ENCODE assay signal across 27 mouse cellular contexts in genomic region chr1:94532773-94533541, GRCm38 (mm10).
A peak's percentile ranks its signal among the peaks of the same experiment; 100 is the strongest.
DNase-seq lines count a peak whose midpoint lies in the region; ATAC-seq and TF ChIP-seq lines count a peak whose summit lies in the region.
"Had no signal": no experiment of that assay in that cellular context is flagged by ENCODE, and none has a peak within 500 bp of the region (broad histone marks: within the 10 kb centered on the region; RNA-seq: fewer than 3 reads in every experiment).

No protein-coding gene starts in this region.

- WGBS in hindbrain, embryonic 11.5 days: 83% methylated on average over 4 of the region's 4 CpGs
- 82% methylated on average over 4 of the region's 4 CpGs for WGBS in hindbrain, postnatal 0 days
- WGBS in forebrain, embryonic 16.5 days: 61% methylated on average over 4 of the region's 4 CpGs

- no peaks in the 10 kb centered on the region for H3K27me3 ChIP-seq in hindbrain, embryonic 11.5 days (ENCODE audit: control insufficient read depth, insufficient read depth, low read length)
- H3K27me3 ChIP-seq in hindbrain, postnatal 0 days (ENCODE audit: insufficient read depth, low read length): no peaks in the 10 kb centered on the region
- no peaks in the 10 kb centered on the region for H3K27me3 ChIP-seq in forebrain, embryonic 16.5 days (replicated peaks; ENCODE audit: control insufficient read depth, insufficient read depth, low read length)
- H3K27me3 ChIP-seq: embryonic facial prominence, embryonic 15.5 days; heart, embryonic 13.5 days; limb, embryonic 15.5 days; megakaryocyte, embryonic 14.5 days; neural tube, embryonic 12.5 days; Patski; stomach, embryonic 15.5 days had no signal

- no peaks in the 10 kb centered on the region for H3K36me3 ChIP-seq in hindbrain, embryonic 11.5 days (ENCODE audit: control insufficient read depth, insufficient read depth, low read length)
- no peaks in the 10 kb centered on the region for H3K36me3 ChIP-seq in hindbrain, postnatal 0 days (ENCODE audit: insufficient read depth, low read length)
- H3K36me3 ChIP-seq in forebrain, embryonic 16.5 days (ENCODE audit: control insufficient read depth, insufficient read depth): no peaks in the 10 kb centered on the region
- H3K36me3 ChIP-seq: embryonic facial prominence, embryonic 15.5 days; heart, embryonic 13.5 days; limb, embryonic 15.5 days; neural tube, embryonic 12.5 days; stomach, embryonic 15.5 days had no signal

- no peak overlapping the region for H3K27ac ChIP-seq in hindbrain, embryonic 11.5 days (ENCODE audit: low read depth, low read length)
- no peak overlapping the region for H3K27ac ChIP-seq in hindbrain, postnatal 0 days
- no peak overlapping the region for H3K27ac ChIP-seq in forebrain, embryonic 16.5 days (ENCODE audit: low read length)
- H3K27ac ChIP-seq: embryonic facial prominence, embryonic 15.5 days; heart, adult 2 months; heart, embryonic 13.5 days; kidney, postnatal 0 days; left cerebral cortex, adult 2 months; limb, embryonic 15.5 days; liver, embryonic 14.5 days; neural tube, embryonic 12.5 days; stomach, embryonic 15.5 days had no signal

- no peak overlapping the region for H3K4me2 ChIP-seq in hindbrain, embryonic 11.5 days (replicated peaks; ENCODE audit: low read depth, low read length)
- no peak overlapping the region for H3K4me2 ChIP-seq in hindbrain, postnatal 0 days (ENCODE audit: low read depth, low read length)
- H3K4me2 ChIP-seq in forebrain, embryonic 16.5 days (ENCODE audit: low read length): no peak overlapping the region
- H3K4me2 ChIP-seq: embryonic facial prominence, embryonic 15.5 days; heart, embryonic 13.5 days; limb, embryonic 15.5 days; lung, embryonic 14.5 days; neural tube, embryonic 12.5 days; stomach, embryonic 15.5 days had no signal

- no peaks in the 10 kb centered on the region for H3K9me3 ChIP-seq in hindbrain, embryonic 11.5 days (ENCODE audit: control insufficient read depth, low read length)
- no peaks in the 10 kb centered on the region for H3K9me3 ChIP-seq in hindbrain, postnatal 0 days (ENCODE audit: low read length)
- no peaks in the 10 kb centered on the region for H3K9me3 ChIP-seq in forebrain, embryonic 16.5 days (ENCODE audit: control insufficient read depth, low read length)
- H3K9me3 ChIP-seq: embryonic facial prominence, embryonic 15.5 days; heart, embryonic 13.5 days; limb, embryonic 15.5 days; megakaryocyte, embryonic 14.5 days; neural tube, embryonic 12.5 days; stomach, embryonic 15.5 days had no signal

- TF ChIP-seq CTCF in hindbrain, postnatal 0 days (IDR thresholded peaks at IDR 0.05; ENCODE audit: low read depth): no peak

- no peak for DNase-seq in hindbrain, embryonic 11.5 days (ENCODE audit: low spot score)
- no peak for DNase-seq in hindbrain, postnatal 0 days (ENCODE audit: low spot score)
- peak; percentile 47 for DNase-seq in retina, postnatal 1 day
- no peak for DNase-seq in retina, embryonic 14.5 days (ENCODE audit: low spot score)
- no peak for DNase-seq in left cerebral cortex, postnatal 10 days (ENCODE audit: extremely low spot score in 1 of 2, low spot score in 2 of 2)
- no peak for DNase-seq in right cerebral cortex, adult 18-20 months
- DNase-seq in adrenal gland, postnatal 10 days: no peak
- DNase-seq: cerebellum, adult 2 months; gastrocnemius, postnatal 25 days; heart, adult 2 months; heart, postnatal 14 days; kidney, adult 2 months; left cerebral cortex, postnatal 4 days; lung, embryonic 14.5 days; thymus, postnatal 25 days had no signal

- intact Hi-C loops in left cerebral cortex, postnatal 10 days (cut with DNase I): no loop called here

- H3K9ac ChIP-seq in hindbrain, embryonic 11.5 days (ENCODE audit: low read depth, low read length): no peak overlapping the region
- H3K9ac ChIP-seq in hindbrain, postnatal 0 days (replicated peaks; ENCODE audit: low read length): no peak overlapping the region
- no peak overlapping the region for H3K9ac ChIP-seq in forebrain, embryonic 16.5 days (replicated peaks; ENCODE audit: low read depth, low read length)
- H3K9ac ChIP-seq: embryonic facial prominence, embryonic 15.5 days; heart, embryonic 13.5 days; limb, embryonic 15.5 days; liver, embryonic 14.5 days; lung, embryonic 14.5 days; neural tube, embryonic 12.5 days; stomach, embryonic 15.5 days had no signal

- no peak overlapping the region for H3K4me3 ChIP-seq in hindbrain, embryonic 11.5 days (ENCODE audit: low read depth, low read length)
- H3K4me3 ChIP-seq in hindbrain, postnatal 0 days (ENCODE audit: low read length): no peak overlapping the region
- H3K4me3 ChIP-seq in forebrain, embryonic 16.5 days (replicated peaks; ENCODE audit: low read length): no peak overlapping the region
- H3K4me3 ChIP-seq: embryonic facial prominence, embryonic 15.5 days; heart, adult 2 months; heart, embryonic 13.5 days; left cerebral cortex, adult 2 months; limb, embryonic 15.5 days; megakaryocyte, embryonic 14.5 days; neural tube, embryonic 12.5 days; stomach, embryonic 15.5 days had no signal

- no peaks in the 10 kb centered on the region for H3K4me1 ChIP-seq in hindbrain, embryonic 11.5 days (replicated peaks; ENCODE audit: control insufficient read depth, insufficient read depth, low read length)
- H3K4me1 ChIP-seq in hindbrain, postnatal 0 days (ENCODE audit: insufficient read depth, low read length): no peaks in the 10 kb centered on the region
- no peaks in the 10 kb centered on the region for H3K4me1 ChIP-seq in forebrain, embryonic 16.5 days (replicated peaks; ENCODE audit: control insufficient read depth, insufficient read depth, low read length)
- H3K4me1 ChIP-seq: embryonic facial prominence, embryonic 15.5 days; heart, embryonic 13.5 days; limb, embryonic 15.5 days; megakaryocyte, embryonic 14.5 days; neural tube, embryonic 12.5 days; stomach, embryonic 15.5 days had no signal

- 0 out of 2 replicates have a peak, but pooled peaks have one; percentile 25 for ATAC-seq in hindbrain, embryonic 11.5 days (ENCODE audit: low FRiP score)
- no peak for ATAC-seq in hindbrain, postnatal 0 days
- ATAC-seq in forebrain, embryonic 16.5 days: peak; percentile 63
- ATAC-seq: CD4-positive, CD25-positive, alpha-beta regulatory T cell, adult 4 months; Patski had no signal
